Mouse (Mus musculus): Measurements from ENCODE around the gene Olfr867.

Gene Olfr867

GRCm38 (mm10) chr9:20057462-20057861 is at the start of gene Olfr867:
Olfr867 (minus strand) TSS chr9:20057562.
- DNase-seq (ENCODE audit: low spot score), result no peak

DNA sequence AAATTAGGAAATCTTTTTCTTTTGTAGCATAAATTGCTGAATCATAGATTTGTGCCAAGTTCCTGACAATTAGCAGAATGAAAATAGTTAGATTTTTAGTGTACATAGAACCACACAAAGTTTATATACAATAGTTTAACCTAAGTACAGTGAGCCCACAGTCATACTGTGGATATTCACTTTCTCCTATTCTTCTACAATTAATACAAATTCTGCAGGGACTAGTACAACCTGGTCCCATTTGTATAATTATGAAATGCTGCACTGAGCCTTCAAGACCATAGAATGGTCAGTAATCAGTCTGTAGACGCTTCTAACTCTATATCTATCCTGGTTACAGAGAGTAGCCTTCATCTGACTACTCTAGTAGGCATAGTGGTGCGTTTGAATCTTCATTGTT is 41.0 kb upstream of the Olfr867 start, which contains the start of gene Olfr868:
Gene Olfr868 (plus strand): TSS at position 301 of the 400 bp plus-strand sequence.
- DNase-seq (ENCODE audit: low spot score), result no peak

DNA sequence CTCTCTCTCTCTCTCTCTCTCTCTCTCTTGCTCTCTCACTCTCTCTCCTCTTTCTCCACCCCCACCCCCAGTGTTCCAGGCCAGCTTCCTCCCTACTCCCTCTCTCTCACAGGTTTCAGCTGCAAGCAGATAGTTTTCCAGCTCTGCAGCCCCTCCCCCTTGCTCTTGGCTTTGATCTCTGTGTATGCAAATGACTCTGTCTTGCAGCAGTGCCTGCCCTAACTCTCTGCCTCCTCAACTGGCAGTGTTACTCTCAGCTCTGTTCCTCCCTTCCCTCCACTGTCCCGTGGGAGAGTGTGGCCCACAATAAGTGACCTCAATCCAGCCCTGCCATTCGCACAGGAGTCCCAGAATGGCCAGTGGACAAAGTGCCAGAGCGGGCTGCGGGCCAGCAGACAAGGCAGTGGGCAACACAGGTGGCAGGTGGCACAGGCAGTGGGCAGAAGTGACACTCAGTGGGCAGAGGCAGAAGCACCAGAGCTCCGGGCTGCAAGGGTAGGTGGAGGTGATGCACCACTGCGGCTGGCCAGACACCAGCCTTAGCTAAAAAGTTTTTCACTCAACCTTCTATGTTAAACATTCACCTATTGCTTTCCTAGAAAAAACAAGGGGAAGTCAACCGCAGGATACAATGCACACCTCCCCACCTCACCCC is 16.3 kb upstream of the Olfr867 start:
- DNase-seq (ENCODE audit: low spot score), result no peak

DNA sequence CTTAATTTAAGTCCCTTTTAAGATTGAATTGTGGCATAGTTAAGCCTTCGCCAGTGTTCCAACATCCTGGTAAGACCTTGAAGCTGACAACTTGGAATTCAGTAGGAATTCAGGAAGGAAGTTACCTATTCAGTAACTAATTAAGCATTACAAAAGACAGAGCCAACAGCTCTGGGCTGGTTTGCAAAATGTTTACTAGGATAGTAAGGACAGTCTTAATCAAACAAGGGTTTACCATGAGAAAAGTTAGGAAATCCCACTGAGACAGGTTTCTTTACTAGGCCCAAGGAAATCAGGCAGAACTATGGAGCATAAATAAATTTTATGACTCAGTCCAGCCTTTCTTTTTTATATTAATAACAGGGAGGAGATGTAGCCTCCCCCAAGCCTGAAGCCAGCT is 13.9 kb upstream of the Olfr867 start:
- no peak for DNase-seq (ENCODE audit: low spot score)

DNA sequence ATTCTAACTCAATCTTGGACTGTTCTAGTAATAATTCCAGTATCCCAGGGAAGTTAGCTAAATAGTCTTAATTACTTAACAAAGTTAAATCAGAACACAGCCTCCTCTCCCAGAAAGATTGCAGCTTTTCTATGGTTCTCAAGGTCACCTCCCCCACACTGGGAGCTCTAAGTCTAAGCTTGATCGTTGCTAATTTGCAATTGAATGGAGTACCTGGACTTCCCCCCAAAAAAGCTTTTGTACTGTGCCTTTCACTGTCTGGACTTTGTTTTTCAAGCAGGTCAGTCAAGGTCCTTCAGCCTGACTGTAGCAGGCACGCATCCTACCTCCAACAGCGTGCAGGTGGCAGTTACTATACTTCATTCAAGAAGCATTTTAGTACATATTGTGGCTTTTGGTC is 12.9 kb upstream of the Olfr867 start:
- DNase-seq (ENCODE audit: low spot score), result no peak

DNA sequence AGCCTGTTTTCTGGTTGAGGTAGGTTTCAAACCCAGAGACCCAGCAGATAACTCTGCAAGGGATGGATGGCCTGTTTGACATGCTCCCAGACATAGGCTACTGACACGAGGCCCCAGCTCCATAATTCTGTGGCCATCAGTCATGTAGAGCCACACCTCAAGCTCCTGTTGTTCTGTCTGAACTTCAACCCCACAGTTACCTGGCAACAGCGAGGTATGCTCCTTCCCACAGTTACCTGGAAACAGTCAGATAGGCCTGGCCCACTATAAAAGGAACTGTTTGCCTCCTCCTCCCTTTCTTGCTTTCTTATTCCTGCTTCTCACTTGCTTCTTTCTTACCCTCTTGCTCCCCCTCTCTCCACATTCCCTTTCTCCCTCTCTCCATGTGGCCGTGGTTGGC is 9.4 kb downstream of the Olfr867 start:
- no peak for DNase-seq (ENCODE audit: low spot score)

GRCm38 (mm10) chr9:20027935-20028334 is 29.4 kb downstream of the Olfr867 start, which contains the start of gene Olfr866:
Olfr866 (minus strand) TSS chr9:20028035.
- no peak for DNase-seq (ENCODE audit: low spot score)

Data from testis, postnatal 14 days (tissue).